Mouse (Mus musculus): ENCODE measurements at regions not wholly inside any gene's neighbourhood (a gene's known extent, or its start where the extent isn't known, plus 50 kb on each side); places are given as distances from the start of the nearest gene placed in this dataset.

GRCm38 (mm10) chr1:154999501-155000131 is 99.8 kb downstream of the Ier5 start:
- in situ Hi-C loops (cut with MboI), result loop anchor here (25.0 kb wide), 1 partner anchor 538 kb away; no protein-coding TSS in a partner anchor

- in situ Hi-C loops (cut with MboI), result no loop called here
Observed at GRCm38 (mm10) chr1:154995778-154996390, 103.6 kb downstream of the Ier5 start.

GRCm38 (mm10) chr1:154993927-154994856 is 105.2 kb downstream of the Ier5 start:
- in situ Hi-C loops (cut with MboI), result no loop called here

- in situ Hi-C loops (cut with MboI), result no loop called here
Observed at GRCm38 (mm10) chr1:154983325-154983724, 99.0 kb upstream of the Cacna1e start.

GRCm38 (mm10) chr1:154982836-154983235 is 98.5 kb upstream of the Cacna1e start:
- in situ Hi-C loops (cut with MboI), result no loop called here

GRCm38 (mm10) chr1:154981687-154982086 is 97.4 kb upstream of the Cacna1e start:
- in situ Hi-C loops (cut with MboI), result no loop called here

GRCm38 (mm10) chr1:154975732-154976131 is 91.4 kb upstream of the Cacna1e start:
- in situ Hi-C loops (cut with MboI), result no loop called here

- in situ Hi-C loops (cut with MboI), result no loop called here
Observed at GRCm38 (mm10) chr1:154961271-154961670, 77.0 kb upstream of the Cacna1e start.

GRCm38 (mm10) chr1:154956625-154957031 is 72.3 kb upstream of the Cacna1e start:
- in situ Hi-C loops (cut with MboI), result no loop called here

GRCm38 (mm10) chr1:154952679-154953078 is 68.4 kb upstream of the Cacna1e start:
- in situ Hi-C loops (cut with MboI), result no loop called here
